Mouse (Mus musculus) cerebellum, adult 2 months (tissue): ENCODE results near the gene Stard13.

ENCODE experiments used
- CTCF ChIP-seq: fragments of 200-500 bp; IDR thresholded peaks from 2 replicates; pipeline ENCODE4 v1.5.1; 2011; ENCODE audit warnings: low read depth, mild to moderate bottlenecking, control low read depth, low read length, moderate library complexity, borderline replicate concordance; ENCODE audit not compliant: insufficient read depth
- POLR2A ChIP-seq: fragments of 200-500 bp; IDR thresholded peaks from 2 replicates; pipeline ENCODE4 v1.6.1; 2011; ENCODE audit warnings: low read length, control low read depth, borderline replicate concordance; ENCODE audit not compliant: insufficient read depth

GRCm38 (mm10) chr5:151060476-151060875 is 173.2 kb downstream of the Stard13 start:
- TF ChIP-seq POLR2A (no peak), CTCF (no peak)
